Mouse (Mus musculus) mesoderm, embryonic 11.5 days (tissue): ENCODE results near the gene Fam241a.
A peak's percentile ranks its signal among the peaks of the same experiment; 100 is the strongest.

Experiments
- DNase-seq: peaks from one replicate; pipeline ENCODE4 v3.0.0-alpha.2; 2012; ENCODE audit warnings: low read depth, low spot score

The Fam241a gene

GRCm38 (mm10) chr3:127837154-127837865, 58.8 kb downstream of the Fam241a start, which contains the start of gene Ap1ar:
Ap1ar (minus strand) TSS chr3:127837523.
- peak; percentile 95 for DNase-seq

GRCm38 (mm10) chr3:127836798-127837153, 59.3 kb downstream of the Fam241a start:
- DNase-seq, result no peak

- DNase-seq, result no peak
Measured at GRCm38 (mm10) chr3:127835594-127835993, 60.5 kb downstream of the Fam241a start.

- no peak for DNase-seq
Measured at GRCm38 (mm10) chr3:127834040-127834439, 62.1 kb downstream of the Fam241a start.

GRCm38 (mm10) chr3:127831079-127831478, 65.0 kb downstream of the Fam241a start:
- DNase-seq, result no peak

- DNase-seq, result no peak
Measured at GRCm38 (mm10) chr3:127830183-127830582, 65.9 kb downstream of the Fam241a start.

GRCm38 (mm10) chr3:127827123-127827522, 69.0 kb downstream of the Fam241a start:
- peak; percentile 49 for DNase-seq

- no peak for DNase-seq
Measured at GRCm38 (mm10) chr3:127826503-127826902, 69.6 kb downstream of the Fam241a start.

GRCm38 (mm10) chr3:127823886-127824863, 71.9 kb downstream of the Fam241a start:
- no peak for DNase-seq

GRCm38 (mm10) chr3:127821209-127821608, 74.9 kb downstream of the Fam241a start:
- DNase-seq, result no peak

GRCm38 (mm10) chr3:127820400-127820799, 75.7 kb downstream of the Fam241a start:
- DNase-seq, result no peak
